Mouse (Mus musculus): Measurements from ENCODE around the gene Idua. TPM values are rescaled to one million over a fixed set of nuclear protein-coding genes. Genes with fewer than 3 reads are reported as not detected.

The Idua gene
- polyA plus RNA-seq, 1 experiment from 2014 or later, result 14.6 TPM

Other genes with a start within 250 kb of the Idua start
- gene Atp5k, start 225.9 kb upstream of the Idua start, polyA plus RNA-seq (2015; fragmentation: Nextera tagmentation; extraction: Ambion mirVana), result 451 and 456 TPM in 2 replicates
- gene Mfsd7a, start 211.4 kb upstream of the Idua start, polyA plus RNA-seq (2015; fragmentation: Nextera tagmentation; extraction: Ambion mirVana), result 0.13 and 0.74 TPM in 2 replicates
- gene Pcgf3, start 199.1 kb upstream of the Idua start, polyA plus RNA-seq (2015; fragmentation: Nextera tagmentation; extraction: Ambion mirVana), result 22.8 and 30.4 TPM in 2 replicates
- 0.66 and 1.0 TPM in 2 replicates for gene Cplx1, start 110.3 kb upstream of the Idua start, polyA plus RNA-seq (2015; fragmentation: Nextera tagmentation; extraction: Ambion mirVana)
- 46.7 and 49.2 TPM in 2 replicates for gene Gak, start 30.6 kb upstream of the Idua start, polyA plus RNA-seq (2015; fragmentation: Nextera tagmentation; extraction: Ambion mirVana)
- 23.7 and 25.8 TPM in 2 replicates for gene Tmem175, start 30.6 kb upstream of the Idua start, polyA plus RNA-seq (2015; fragmentation: Nextera tagmentation; extraction: Ambion mirVana)
- 14.3 and 18.8 TPM in 2 replicates for gene Dgkq, start 9.3 kb downstream of the Idua start, polyA plus RNA-seq (2015; fragmentation: Nextera tagmentation; extraction: Ambion mirVana)
- 1.1 and 1.3 TPM in 2 replicates for gene Slc26a1, start 15.2 kb downstream of the Idua start, polyA plus RNA-seq (2015; fragmentation: Nextera tagmentation; extraction: Ambion mirVana)
- 14.4 and 26.7 TPM in 2 replicates for gene Fgfrl1, start 32.1 kb downstream of the Idua start, polyA plus RNA-seq (2015; fragmentation: Nextera tagmentation; extraction: Ambion mirVana)
- gene Rnf212, start 114.7 kb downstream of the Idua start, polyA plus RNA-seq (2015; fragmentation: Nextera tagmentation; extraction: Ambion mirVana), result not detected in 2 replicates
- gene Tmed11, start 135.0 kb downstream of the Idua start, polyA plus RNA-seq (2015; fragmentation: Nextera tagmentation; extraction: Ambion mirVana), result not detected in 2 replicates
- gene Vmn2r8, start 148.5 kb downstream of the Idua start, polyA plus RNA-seq (2015; fragmentation: Nextera tagmentation; extraction: Ambion mirVana), result not detected in 2 replicates
- not detected in 2 replicates for gene Vmn2r9, start 192.3 kb downstream of the Idua start, polyA plus RNA-seq (2015; fragmentation: Nextera tagmentation; extraction: Ambion mirVana)

Data from embryonic facial prominence, embryonic 13.5 days (tissue).